Mouse (Mus musculus): ENCODE measurements around the gene Parp11. TPM values are rescaled to one million over a fixed set of nuclear protein-coding genes. Genes with fewer than 3 reads are reported as not detected.

Gene Parp11
- polyA plus RNA-seq, 1 experiment from 2014 or later: 33.4 TPM

- Histone ChIP-seq H3K9me3 (no peaks in the 10 kb centered on the region), H3K4me1 (peaks cover 28% of the 10 kb centered on the region), H3K27me3 (replicated peaks; ENCODE audit: low read depth, poor library complexity, severe bottlenecking) (peaks cover 12% of the 10 kb centered on the region), H3K4me3 (peak overlapping the region; percentile 81), H3K36me3 (replicated peaks) (no peaks in the 10 kb centered on the region), H3K27ac (replicated peaks) (peak overlapping the region; percentile 97)
- under 1% methylated on average over 70 of the region's 70 CpGs for WGBS
- DNase-seq (ENCODE audit: low spot score): peak; percentile 94
Measured at GRCm38 (mm10) chr6:127453407-127454343, 7.0 kb downstream of the Parp11 start.

- no peak for DNase-seq (ENCODE audit: low spot score)
- H3K9me3 ChIP-seq: no peaks in the 10 kb centered on the region
- H3K4me1 ChIP-seq: peaks cover 23% of the 10 kb centered on the region
- peak overlapping the region; percentile 81 for H3K4me3 ChIP-seq
- peaks cover 11% of the 10 kb centered on the region; the same call in 1 of the 2 replicates for H3K27me3 ChIP-seq (replicated peaks; ENCODE audit: low read depth, poor library complexity, severe bottlenecking)
- peak overlapping the region; percentile 97 for H3K27ac ChIP-seq (replicated peaks)
- no peaks in the 10 kb centered on the region for H3K36me3 ChIP-seq (replicated peaks)
- WGBS: 50% methylated on average over 10 of the region's 10 CpGs
Measured at GRCm38 (mm10) chr6:127454344-127454707, 7.7 kb downstream of the Parp11 start.

GRCm38 (mm10) chr6:127454809-127455208 lies 8.2 kb downstream of the Parp11 start:
- H3K4me1 ChIP-seq: peaks cover 19% of the 10 kb centered on the region
- no peaks in the 10 kb centered on the region for H3K9me3 ChIP-seq
- 92% methylated on average over 6 of the region's 6 CpGs for WGBS
- H3K36me3 ChIP-seq (replicated peaks): no peaks in the 10 kb centered on the region
- no peak overlapping the region for H3K27ac ChIP-seq (replicated peaks)
- peaks cover 11% of the 10 kb centered on the region; the same call in 1 of the 2 replicates for H3K27me3 ChIP-seq (replicated peaks; ENCODE audit: low read depth, poor library complexity, severe bottlenecking)
- DNase-seq (ENCODE audit: low spot score): no peak
- H3K4me3 ChIP-seq: peak overlapping the region; percentile 81; the same call in 1 of the 2 replicates

GRCm38 (mm10) chr6:127455440-127455839 lies 8.8 kb downstream of the Parp11 start:
- Histone ChIP-seq H3K4me3 (no peak overlapping the region), H3K27ac (replicated peaks) (no peak overlapping the region), H3K9me3 (no peaks in the 10 kb centered on the region), H3K36me3 (replicated peaks) (no peaks in the 10 kb centered on the region), H3K4me1 (peaks cover 12% of the 10 kb centered on the region), H3K27me3 (replicated peaks; ENCODE audit: low read depth, poor library complexity, severe bottlenecking) (peaks cover 5% of the 10 kb centered on the region; the same call in 1 of the 2 replicates)
- 96% methylated on average over 4 of the region's 4 CpGs for WGBS
- DNase-seq (ENCODE audit: low spot score): no peak

- Histone ChIP-seq H3K9me3 (no peaks in the 10 kb centered on the region), H3K4me1 (peaks cover 12% of the 10 kb centered on the region), H3K4me3 (no peak overlapping the region), H3K27ac (replicated peaks) (no peak overlapping the region), H3K27me3 (replicated peaks; ENCODE audit: low read depth, poor library complexity, severe bottlenecking) (no peaks in the 10 kb centered on the region), H3K36me3 (replicated peaks) (no peaks in the 10 kb centered on the region)
- no peak for DNase-seq (ENCODE audit: low spot score)
- WGBS: 95% methylated on average over 2 of the region's 2 CpGs
Measured at GRCm38 (mm10) chr6:127456769-127457168, 10.1 kb downstream of the Parp11 start.

GRCm38 (mm10) chr6:127459776-127460175 lies 13.1 kb downstream of the Parp11 start:
- H3K4me3 ChIP-seq: no peak overlapping the region
- no peak overlapping the region for H3K27ac ChIP-seq (replicated peaks)
- 91% methylated on average over 2 of the region's 2 CpGs for WGBS
- 0 out of 2 replicates have a peak, but pooled peaks cover 3% of the 10 kb centered on the region for H3K36me3 ChIP-seq (replicated peaks)
- no peaks in the 10 kb centered on the region for H3K27me3 ChIP-seq (replicated peaks; ENCODE audit: low read depth, poor library complexity, severe bottlenecking)
- H3K9me3 ChIP-seq: no peaks in the 10 kb centered on the region
- H3K4me1 ChIP-seq: peaks cover 15% of the 10 kb centered on the region
- no peak for DNase-seq (ENCODE audit: low spot score)

GRCm38 (mm10) chr6:127461491-127461890 lies 14.9 kb downstream of the Parp11 start:
- 0 out of 2 replicates have a peak, but pooled peaks cover 3% of the 10 kb centered on the region for H3K36me3 ChIP-seq (replicated peaks)
- H3K4me1 ChIP-seq: peaks cover 14% of the 10 kb centered on the region
- H3K4me3 ChIP-seq: no peak overlapping the region
- DNase-seq (ENCODE audit: low spot score): no peak
- no peak overlapping the region for H3K27ac ChIP-seq (replicated peaks)
- H3K27me3 ChIP-seq (replicated peaks; ENCODE audit: low read depth, poor library complexity, severe bottlenecking): no peaks in the 10 kb centered on the region
- H3K9me3 ChIP-seq: no peaks in the 10 kb centered on the region
- 93% methylated on average over 4 of the region's 4 CpGs for WGBS

- Histone ChIP-seq H3K36me3 (replicated peaks) (0 out of 2 replicates have a peak, but pooled peaks cover 3% of the 10 kb centered on the region), H3K9me3 (no peaks in the 10 kb centered on the region), H3K27me3 (replicated peaks; ENCODE audit: low read depth, poor library complexity, severe bottlenecking) (no peaks in the 10 kb centered on the region), H3K4me3 (no peak overlapping the region), H3K4me1 (peaks cover 21% of the 10 kb centered on the region), H3K27ac (replicated peaks) (no peak overlapping the region)
- 91% methylated on average over 6 of the region's 6 CpGs for WGBS
- DNase-seq (ENCODE audit: low spot score): no peak
Measured at GRCm38 (mm10) chr6:127462251-127462650, 15.6 kb downstream of the Parp11 start.

GRCm38 (mm10) chr6:127463273-127464001 lies 16.8 kb downstream of the Parp11 start:
- Histone ChIP-seq H3K27ac (replicated peaks) (peak overlapping the region; percentile 59), H3K4me3 (no peak overlapping the region), H3K27me3 (replicated peaks; ENCODE audit: low read depth, poor library complexity, severe bottlenecking) (no peaks in the 10 kb centered on the region), H3K9me3 (no peaks in the 10 kb centered on the region), H3K36me3 (replicated peaks) (peaks cover 8% of the 10 kb centered on the region; the same call in 1 of the 2 replicates), H3K4me1 (peaks cover 22% of the 10 kb centered on the region)
- DNase-seq (ENCODE audit: low spot score): no peak
- WGBS: 59% methylated on average over 21 of the region's 21 CpGs

GRCm38 (mm10) chr6:127464523-127464922 lies 17.9 kb downstream of the Parp11 start:
- no peak overlapping the region for H3K27ac ChIP-seq (replicated peaks)
- peaks cover 22% of the 10 kb centered on the region for H3K4me1 ChIP-seq
- DNase-seq (ENCODE audit: low spot score): no peak
- no peaks in the 10 kb centered on the region for H3K9me3 ChIP-seq
- no peaks in the 10 kb centered on the region for H3K27me3 ChIP-seq (replicated peaks; ENCODE audit: low read depth, poor library complexity, severe bottlenecking)
- H3K4me3 ChIP-seq: no peak overlapping the region
- 89% methylated on average over 7 of the region's 7 CpGs for WGBS
- H3K36me3 ChIP-seq (replicated peaks): peaks cover 17% of the 10 kb centered on the region; the same call in 1 of the 2 replicates

GRCm38 (mm10) chr6:127466749-127467310 lies 20.2 kb downstream of the Parp11 start:
- 79% methylated on average over 4 of the region's 4 CpGs for WGBS
- no peak for DNase-seq (ENCODE audit: low spot score)

GRCm38 (mm10) chr6:127472078-127472477 lies 25.4 kb downstream of the Parp11 start:
- 87% methylated on average over 4 of the region's 4 CpGs for WGBS
- Histone ChIP-seq H3K27me3 (replicated peaks; ENCODE audit: low read depth, poor library complexity, severe bottlenecking) (no peaks in the 10 kb centered on the region), H3K4me1 (peaks cover 8% of the 10 kb centered on the region), H3K36me3 (replicated peaks) (peaks cover 58% of the 10 kb centered on the region), H3K27ac (replicated peaks) (no peak overlapping the region), H3K9me3 (no peaks in the 10 kb centered on the region), H3K4me3 (no peak overlapping the region)
- no peak for DNase-seq (ENCODE audit: low spot score)

More at GRCm38 (mm10) chr6:127466749-127467310, 20.2 kb downstream of the Parp11 start:
- Histone ChIP-seq H3K4me1 (peaks cover 22% of the 10 kb centered on the region), H3K9me3 (no peaks in the 10 kb centered on the region), H3K4me3 (no peak overlapping the region), H3K27me3 (replicated peaks; ENCODE audit: low read depth, poor library complexity, severe bottlenecking) (no peaks in the 10 kb centered on the region), H3K36me3 (replicated peaks) (peaks cover 37% of the 10 kb centered on the region; the same call in 1 of the 2 replicates), H3K27ac (replicated peaks) (no peak overlapping the region)
